Mouse (Mus musculus) ES-E14 (cell line): ENCODE measurements around the gene Tmed4. TPM values are rescaled to one million over a fixed set of nuclear protein-coding genes. Genes with fewer than 3 reads are reported as not detected.
A peak's percentile ranks its signal among the peaks of the same experiment; 100 is the strongest.

Experiments
- DNase-seq: peaks from one replicate; pipeline ENCODE4 v3.0.0-alpha.2; 2013; ENCODE audit warnings: low read depth, low spot score
- H3K27ac ChIP-seq: 2 replicates; pipeline ENCODE4 v1.5.1; 2012; ENCODE audit warnings: low read depth, mild to moderate bottlenecking, low read length, moderate library complexity, mixed read lengths; ENCODE audit not compliant: poor library complexity, insufficient read depth, severe bottlenecking
- H3K36me3 ChIP-seq: 2 replicates; pipeline ENCODE4 v1.6.1; 2012; ENCODE audit warnings: mild to moderate bottlenecking, low read length, moderate library complexity, mixed read lengths; ENCODE audit not compliant: control insufficient read depth, poor library complexity, insufficient read depth, severe bottlenecking
- H3K4me1 ChIP-seq, 2 experiments: fragments of 150-350 bp in 1 of 2; sonication (generic) in 1 of 2; 2 replicates each; pipeline ENCODE4 v1.6.1; 2012; ENCODE audit warnings: low read length in 2 of 2, mild to moderate bottlenecking in 1 of 2, mixed read lengths in 1 of 2; ENCODE audit not compliant: control insufficient read depth in 2 of 2, insufficient read depth in 2 of 2, poor library complexity in 1 of 2
- H3K4me3 ChIP-seq, 2 experiments: fragments of 150-350 bp in 1 of 2; sonication (generic) in 1 of 2; 2 replicates each; pipeline ENCODE4 v1.5.1; 2012; ENCODE audit warnings: low read length in 2 of 2, low read depth in 1 of 2, mild to moderate bottlenecking in 1 of 2, mixed read lengths in 1 of 2; ENCODE audit not compliant: insufficient read depth in 1 of 2, poor library complexity in 1 of 2, severe bottlenecking in 1 of 2
- H3K9ac ChIP-seq: 2 replicates; pipeline ENCODE4 v1.6.1; 2012; ENCODE audit warnings: low read depth, mild to moderate bottlenecking, low read length, mixed read lengths; ENCODE audit not compliant: poor library complexity, insufficient read depth, severe bottlenecking
- H3K9me3 ChIP-seq: fragments of 150-350 bp; sonication (generic); 2 replicates; pipeline ENCODE4 v1.6.1; 2012; ENCODE audit warnings: low read depth, mild to moderate bottlenecking, low read length; ENCODE audit not compliant: control insufficient read depth, insufficient read depth
- CHD2 ChIP-seq: IDR thresholded peaks from 2 replicates; pipeline ENCODE4 v1.6.1; 2014; ENCODE audit warnings: mild to moderate bottlenecking, low read depth, low read length, inconsistent platforms
- HCFC1 ChIP-seq: IDR thresholded peaks from 2 replicates; pipeline ENCODE4 v1.6.1; 2012; ENCODE audit warnings: low read length, inconsistent platforms, borderline replicate concordance; ENCODE audit not compliant: insufficient read depth
- MAFK ChIP-seq: IDR thresholded peaks from 2 replicates; pipeline ENCODE4 v1.6.1; 2014; ENCODE audit warnings: mild to moderate bottlenecking, low read depth, low read length, inconsistent platforms; ENCODE audit not compliant: insufficient read depth
- ZC3H11A ChIP-seq: IDR thresholded peaks from 2 replicates; pipeline ENCODE4 v1.6.1; 2012; ENCODE audit warnings: low read depth, mild to moderate bottlenecking, inconsistent platforms, low read length, borderline replicate concordance
- ZNF384 ChIP-seq: IDR thresholded peaks from 2 replicates; pipeline ENCODE4 v1.6.1; 2012; ENCODE audit warnings: low read depth, low read length, inconsistent platforms
- in situ Hi-C, 2 experiments: fragments of 600-800 bp; cut with MboI; formaldehyde crosslinking; loops; one replicate each; pipeline ENCODE4 v1.15.1; 2025; ENCODE audit warnings: low sequenced_read_pairs in 2 of 2, inconsistent platforms in 1 of 2; ENCODE audit not compliant: unreplicated experiment in 2 of 2
- total RNA-seq: library from RNA; depleted of rRNA; stranded (reverse); fragments of 300-350 nt; gene quantifications from 2 replicates; pipeline ENCODE4 v1.2.3, GENCODE M21; 2012; rRNA removed

Tmed4 gene
- total RNA-seq, 1 experiment: 79.7 TPM

DNA sequence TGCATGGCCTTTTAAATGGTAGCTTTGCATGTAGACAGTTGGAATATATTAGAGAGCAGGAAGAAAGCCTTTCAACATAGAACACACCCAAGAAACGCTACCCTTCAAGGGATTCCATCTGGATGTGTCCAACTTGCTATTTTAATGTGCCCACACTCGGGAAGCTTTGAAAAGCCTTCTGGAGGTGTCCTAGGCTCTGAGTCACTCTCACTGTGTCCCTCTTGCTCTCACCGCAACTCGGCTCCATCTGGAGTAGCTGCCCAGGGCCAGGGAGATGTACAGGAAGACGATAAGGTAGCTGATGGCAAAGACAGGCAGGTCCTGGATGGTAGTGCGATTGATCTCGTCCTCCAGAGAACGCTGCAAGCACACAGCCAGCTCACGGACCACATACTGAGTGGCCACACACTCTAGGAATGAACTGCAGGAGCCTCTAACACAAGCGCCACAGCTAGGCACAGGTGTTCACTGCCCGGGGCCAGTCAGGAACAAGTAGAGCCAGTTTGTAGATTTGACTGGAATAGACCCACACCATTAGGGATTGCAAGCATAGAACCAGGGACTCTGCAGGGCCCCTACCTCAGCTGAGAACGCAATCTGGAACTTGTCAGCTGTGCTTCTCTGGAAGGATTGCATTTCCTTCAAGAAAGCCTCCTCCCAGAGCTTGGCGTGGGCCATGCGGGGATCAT is 50.0 kb downstream of the Tmed4 start:
- Histone ChIP-seq H3K9me3 (no peaks in the 10 kb centered on the region), H3K4me3 (no peak overlapping the region), H3K4me1 (peaks cover 0 to 4% of the 10 kb centered on the region in 2 experiments; a peak in 1 of 4 replicates), H3K36me3 (no peaks in the 10 kb centered on the region), H3K27ac (no peak overlapping the region), H3K9ac (no peak overlapping the region)
- in situ Hi-C loops: no loop called here
- no peak for DNase-seq
- TF ChIP-seq ZNF384 (no peak), CHD2 (no peak), HCFC1 (no peak), ZC3H11A (no peak), MAFK (no peak)

DNA sequence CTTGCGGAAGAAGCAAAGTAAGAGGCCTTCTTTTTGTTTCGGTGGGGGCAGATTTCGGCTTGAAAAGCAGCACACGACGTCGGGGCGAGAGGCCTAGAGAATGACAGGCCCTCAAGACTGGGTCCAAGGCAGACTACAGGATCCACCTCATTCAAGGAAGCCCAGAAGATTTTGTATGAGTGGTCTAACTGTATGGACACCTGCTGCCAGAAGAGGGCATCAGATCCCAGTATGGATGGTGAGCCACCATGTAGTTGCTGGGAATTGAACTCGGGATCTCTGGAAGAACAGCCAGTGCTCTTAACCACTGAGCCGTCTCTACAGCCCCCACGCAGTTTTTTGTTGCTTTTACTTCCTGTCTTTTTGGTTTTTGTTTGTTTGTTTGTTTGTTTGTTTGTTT is 52.5 kb downstream of the Tmed4 start:
- Histone ChIP-seq H3K4me3 (no peak overlapping the region), H3K9me3 (no peaks in the 10 kb centered on the region), H3K36me3 (no peaks in the 10 kb centered on the region), H3K27ac (no peak overlapping the region), H3K4me1 (peaks cover 0 to 4% of the 10 kb centered on the region in 2 experiments; a peak in 1 of 4 replicates), H3K9ac (no peak overlapping the region)
- DNase-seq: no peak
- in situ Hi-C loops: no loop called here
- TF ChIP-seq ZNF384 (no peak), ZC3H11A (0 out of 2 replicates have a peak, but pooled peaks have one; percentile 10)

Other genes with a start within 250 kb of the Tmed4 start
- gene Camk2b, start 208.5 kb downstream of the Tmed4 start, total RNA-seq: 6.4 and 14.1 TPM in 2 replicates
- 0.58 and 1.2 TPM in 2 replicates for gene A730071L15Rik, start 74.8 kb downstream of the Tmed4 start, total RNA-seq
- gene Nudcd3, start 74.5 kb downstream of the Tmed4 start, total RNA-seq: 59.3 and 71.1 TPM in 2 replicates
- 0.40 and 0.48 TPM in 2 replicates for gene Npc1l1, start 44.7 kb downstream of the Tmed4 start, total RNA-seq
- gene Ddx56, start 7.1 kb downstream of the Tmed4 start, total RNA-seq: 170 and 199 TPM in 2 replicates
- 68.4 and 69.6 TPM in 2 replicates for gene Ogdh, start 16.8 kb upstream of the Tmed4 start, total RNA-seq
- 19.6 and 22.6 TPM in 2 replicates for gene Zmiz2, start 114.2 kb upstream of the Tmed4 start, total RNA-seq
- 4,715 and 6,168 TPM in 2 replicates for gene Ppia, start 140.6 kb upstream of the Tmed4 start, total RNA-seq
- 192 and 294 TPM in 2 replicates for gene H2afv, start 169.6 kb upstream of the Tmed4 start, total RNA-seq
- gene Purb, start 201.0 kb upstream of the Tmed4 start, total RNA-seq: 39.7 and 49.8 TPM in 2 replicates
- gene Myo1g, start 246.1 kb upstream of the Tmed4 start, total RNA-seq: 11.6 TPM in 2 replicates